Mouse (Mus musculus): ENCODE measurements at regions not wholly inside any gene's neighbourhood (a gene's known extent, or its start where the extent isn't known, plus 50 kb on each side); places are given as distances from the start of the nearest gene placed in this dataset.

DNA sequence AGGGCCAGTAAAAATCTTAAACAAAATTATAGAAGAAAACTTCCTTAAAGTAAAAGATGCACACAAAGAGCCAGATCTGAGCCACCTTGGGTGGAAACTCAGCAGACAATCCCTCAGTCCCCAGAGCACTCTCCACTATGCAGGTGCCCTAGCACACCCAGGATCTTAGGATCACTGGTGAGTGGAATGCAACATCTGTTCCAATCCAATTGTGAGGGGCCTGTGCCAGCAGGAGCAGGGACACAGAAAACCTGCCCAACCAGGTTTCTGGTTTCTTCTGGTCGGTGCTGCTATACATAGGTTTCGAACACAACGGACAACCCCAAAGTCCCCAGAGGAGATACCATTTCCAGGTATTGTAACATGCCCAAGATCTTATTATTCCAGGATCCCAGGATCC lies 423.1 kb upstream of the Ptchd4 start:
- DNase-seq, result peak; percentile 71
